Mouse (Mus musculus) effector memory CD4-positive, alpha-beta T cell, adult 5 months (primary cell): ENCODE results near the gene Arg2. TPM values are rescaled to one million over a fixed set of nuclear protein-coding genes. Genes with fewer than 3 reads are reported as not detected.

Experiments
- polyA plus RNA-seq: library from polyadenylated mRNA; unstranded; fragments of 100-300 nt; shearing (Covaris generic); gene quantifications from one replicate; pipeline ENCODE4 v1.2.1, GENCODE M21; 2017

Gene Arg2
- polyA plus RNA-seq: 0.52 TPM

GRCm38 (mm10) chr12:79130299-79131177 is at the start of gene Arg2:
Arg2 (plus strand) TSS chr12:79130777.

GRCm38 (mm10) chr12:79089182-79089812 is 41.3 kb upstream of the Arg2 start, which contains the start of gene Pigh:
Pigh (minus strand) TSS chr12:79089651.

GRCm38 (mm10) chr12:79172019-79172941 is 41.7 kb downstream of the Arg2 start, which contains the start of gene Vti1b:
Vti1b (minus strand) TSS chr12:79172667.

GRCm38 (mm10) chr12:79192193-79192592 is 61.6 kb downstream of the Arg2 start, which contains the start of gene Rdh11:
Rdh11 (minus strand) TSS chr12:79192293.

Other genes with a start within 250 kb of the Arg2 start
- 0.24 TPM for gene Plek2, start 223.8 kb upstream of the Arg2 start, polyA plus RNA-seq
- gene Tmem229b, start 123.2 kb upstream of the Arg2 start, polyA plus RNA-seq: 17.4 TPM
- not detected for gene Plekhh1, start 101.6 kb upstream of the Arg2 start, polyA plus RNA-seq
- 4.5 TPM for gene Pigh, start 41.1 kb upstream of the Arg2 start, polyA plus RNA-seq
- 107 TPM for gene Vti1b, start 41.9 kb downstream of the Arg2 start, polyA plus RNA-seq
- gene Rdh11, start 61.5 kb downstream of the Arg2 start, polyA plus RNA-seq: 21.1 TPM
- gene Rdh12, start 78.1 kb downstream of the Arg2 start, polyA plus RNA-seq: 6.9 TPM
- gene Zfyve26, start 165.5 kb downstream of the Arg2 start, polyA plus RNA-seq: 21.4 TPM
- gene Rad51b, start 166.5 kb downstream of the Arg2 start, polyA plus RNA-seq: 0.67 TPM